Mouse (Mus musculus) gastrocnemius, adult 2 months (tissue): ENCODE measurements at regions not wholly inside any gene's neighbourhood (a gene's known extent, or its start where the extent isn't known, plus 50 kb on each side); places are given as distances from the start of the nearest gene placed in this dataset.

ENCODE experiments used
- DNase-seq: peaks from one replicate; pipeline ENCODE4 v3.0.0; 2022
- H3K27ac ChIP-seq: fragments of 200-600 bp; 2 replicates; pipeline ENCODE4 v1.8.1; 2022; ENCODE audit warnings: mild to moderate bottlenecking
- H3K4me3 ChIP-seq: fragments of 200-600 bp; 2 replicates; pipeline ENCODE4 v1.8.1; 2022; ENCODE audit warnings: mild to moderate bottlenecking, moderate library complexity
- CTCF ChIP-seq: fragments of 200-600 bp; IDR thresholded peaks from 2 replicates; pipeline ENCODE4 v1.8.1; 2022; ENCODE audit warnings: antibody characterized with exemption, mild to moderate bottlenecking, moderate library complexity
- intact Hi-C: fragments of 180-260 bp; cut with DNase I; formaldehyde crosslinking; loops from one replicate; pipeline ENCODE4 v1.15.1; 2025

GRCm38 (mm10) chr3:60407906-60408305 lies 64.7 kb upstream of the Mbnl1 start:
- H3K27ac ChIP-seq = peak overlapping the region; percentile 93
- DNase-seq = no peak
- intact Hi-C loops = loop anchor here (5.0 to 10.0 kb wide), 2 partner anchors 94 to 207 kb away; no protein-coding TSS in a partner anchor
- peak overlapping the region; percentile 74; the same call in 1 of the 2 replicates for H3K4me3 ChIP-seq
- TF ChIP-seq CTCF = no peak

GRCm38 (mm10) chr3:60408553-60409282 lies 63.9 kb upstream of the Mbnl1 start:
- H3K27ac ChIP-seq = peak overlapping the region; percentile 93
- TF ChIP-seq CTCF = no peak
- H3K4me3 ChIP-seq = peak overlapping the region; percentile 74
- intact Hi-C loops = loop anchor here (5.0 to 10.0 kb wide), 2 partner anchors 94 to 206 kb away; no protein-coding TSS in a partner anchor
- DNase-seq = peak; percentile 52

- Histone ChIP-seq H3K4me3 (peak overlapping the region; percentile 74), H3K27ac (peak overlapping the region; percentile 93)
- peak; percentile 33 for DNase-seq
- intact Hi-C loops = loop anchor here (5.0 to 10.0 kb wide), 2 partner anchors 93 to 206 kb away; no protein-coding TSS in a partner anchor
- no peak for TF ChIP-seq CTCF
These were observed 63.4 kb upstream of the Mbnl1 start for GRCm38 (mm10) chr3:60409283-60409633.

- intact Hi-C loops = loop anchor here (5.0 kb wide), 1 partner anchor 51 kb away; no protein-coding TSS in a partner anchor
- DNase-seq = no peak
- H3K4me3 ChIP-seq = no peak overlapping the region
These were observed 60.9 kb upstream of the Mbnl1 start for GRCm38 (mm10) chr3:60411746-60412145.

DNA sequence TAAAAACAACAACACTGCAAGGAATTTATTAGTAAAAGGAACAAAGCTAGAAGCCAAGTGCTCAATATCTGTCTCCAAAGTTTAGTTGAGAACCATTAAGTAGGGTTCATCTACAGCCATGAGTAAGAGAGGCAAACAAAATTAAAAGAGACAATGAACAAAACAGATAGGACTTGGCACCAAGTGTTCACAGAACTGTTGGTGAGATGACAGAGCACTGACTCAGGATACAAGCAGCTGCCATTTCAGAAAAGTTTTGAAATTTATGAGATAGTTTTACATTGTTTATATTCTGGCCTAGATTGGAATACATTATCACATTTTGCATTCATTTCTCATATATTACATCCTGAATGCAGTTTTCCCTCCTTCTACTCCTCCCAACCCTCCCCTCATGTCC lies 60.4 kb upstream of the Mbnl1 start:
- no peak overlapping the region for H3K4me3 ChIP-seq
- no peak for TF ChIP-seq CTCF
- no peak for DNase-seq
- intact Hi-C loops = loop anchor here (5.0 kb wide), 1 partner anchor 50 kb away; no protein-coding TSS in a partner anchor
- no peak overlapping the region for H3K27ac ChIP-seq

More at GRCm38 (mm10) chr3:60411746-60412145, 60.9 kb upstream of the Mbnl1 start:
- H3K27ac ChIP-seq = no peak overlapping the region
- no peak for TF ChIP-seq CTCF

DNA sequence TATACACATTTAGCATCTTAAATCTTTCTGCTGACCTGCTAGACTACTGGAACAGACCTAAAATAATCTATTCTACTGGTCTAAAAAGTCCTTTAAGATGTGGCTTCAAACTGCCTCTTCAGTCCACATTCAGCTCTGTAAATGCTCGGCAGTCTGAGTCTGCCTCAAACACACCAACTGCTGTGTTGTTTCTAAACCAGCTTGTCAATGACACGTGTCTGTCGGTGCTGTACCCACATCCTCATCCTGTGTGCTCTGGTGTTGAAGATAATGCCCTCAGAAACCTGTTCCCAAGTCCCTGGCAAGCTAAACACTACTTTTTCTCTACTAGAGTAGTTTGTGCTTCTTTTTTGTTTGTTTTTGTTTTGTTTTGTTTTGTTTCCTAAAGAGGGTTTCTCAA lies 58.9 kb upstream of the Mbnl1 start:
- TF ChIP-seq CTCF = no peak
- intact Hi-C loops = loop anchor here (5.0 kb wide), 1 partner anchor 49 kb away; no protein-coding TSS in a partner anchor

DNA sequence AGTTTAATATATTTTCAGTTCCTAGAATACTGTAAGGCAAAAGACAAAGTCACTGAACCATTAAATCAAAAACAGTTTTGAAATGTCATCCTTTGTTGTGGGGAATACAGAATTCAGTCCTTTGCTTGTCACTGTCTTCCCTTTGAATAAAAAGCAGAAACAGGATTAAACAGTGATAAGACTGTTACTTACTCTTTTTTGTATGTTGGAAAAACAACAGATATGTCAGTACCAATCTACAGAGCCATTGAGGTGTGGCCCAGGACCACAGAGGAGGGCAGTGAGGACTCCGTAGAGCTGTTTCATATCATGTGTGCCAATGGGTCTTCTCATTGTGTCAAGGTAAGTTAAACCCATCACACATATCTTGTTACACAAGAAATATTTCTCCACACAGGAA lies 55.6 kb upstream of the Mbnl1 start:
- no peak overlapping the region for H3K4me3 ChIP-seq
- H3K27ac ChIP-seq = no peak overlapping the region
- intact Hi-C loops = no loop called here
- DNase-seq = no peak
- TF ChIP-seq CTCF = no peak

More for the DNA sequence above, 58.9 kb upstream of the Mbnl1 start:
- H3K27ac ChIP-seq = no peak overlapping the region
- DNase-seq = no peak
- no peak overlapping the region for H3K4me3 ChIP-seq

DNA sequence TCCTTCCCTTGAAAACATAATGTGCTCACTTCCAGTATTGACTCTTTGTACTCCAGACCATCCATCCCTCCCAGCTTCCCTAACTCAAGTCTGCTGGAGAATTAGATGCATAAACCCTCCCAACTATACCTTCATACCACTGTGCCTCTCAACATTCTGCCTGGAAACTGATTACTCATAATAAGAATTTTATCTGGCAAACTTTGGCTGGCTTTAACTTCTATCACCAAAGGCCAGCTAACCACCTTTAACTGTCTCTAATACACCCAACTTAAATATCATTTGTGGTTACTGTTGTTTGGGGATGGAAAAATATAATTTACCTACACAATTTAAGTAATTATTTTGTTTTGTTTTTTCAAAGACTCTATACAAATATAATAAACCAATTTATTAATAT lies 54.0 kb upstream of the Mbnl1 start:
- intact Hi-C loops = no loop called here

GRCm38 (mm10) chr3:60419216-60419615 lies 53.4 kb upstream of the Mbnl1 start:
- no peak for TF ChIP-seq CTCF
- intact Hi-C loops = no loop called here
- Histone ChIP-seq H3K27ac (no peak overlapping the region), H3K4me3 (no peak overlapping the region)
- DNase-seq = no peak

More for the DNA sequence above, 54.0 kb upstream of the Mbnl1 start:
- DNase-seq = no peak
- TF ChIP-seq CTCF = no peak
- Histone ChIP-seq H3K4me3 (no peak overlapping the region), H3K27ac (no peak overlapping the region)
